Mouse (Mus musculus) layer of hippocampus, adult 2 months (tissue): Measurements from ENCODE around the gene Lif. TPM values are rescaled to one million over a fixed set of nuclear protein-coding genes. Genes with fewer than 3 reads are reported as not detected.

ENCODE experiments used
- DNase-seq, 2 experiments: peaks; one replicate each; pipeline ENCODE4 v3.0.0; 2022; ENCODE audit warnings: low spot score in 2 of 2
- H3K27ac ChIP-seq: fragments of 200-600 bp; 2 replicates; pipeline ENCODE4 v1.8.1; 2022
- H3K4me3 ChIP-seq: fragments of 200-600 bp; 2 replicates; pipeline ENCODE4 v1.8.1; 2022; ENCODE audit warnings: mild to moderate bottlenecking
- CTCF ChIP-seq: fragments of 200-600 bp; conservative IDR thresholded peaks from 2 replicates; pipeline ENCODE4 v1.8.1; 2022; ENCODE audit warnings: antibody characterized with exemption, mild to moderate bottlenecking, moderate library complexity
- long read RNA-seq, 2 experiments: library from polyadenylated mRNA; stranded (forward); transcript quantifications; one replicate each; pipeline ENCODE4 v2.0.0; 2021; ENCODE audit warnings: borderline mapping rate in 2 of 2
- total RNA-seq, 2 experiments: library from RNA; stranded (reverse); gene quantifications; 2 replicates each; pipeline ENCODE4 v1.2.3; 2021

Gene Lif
- total RNA-seq, result 1 to 10 TPM in 1 of 2 experiments, under 1 TPM in 1; 0.92 to 1.7 TPM
- long read RNA-seq, experiment 1, partial matches to known transcripts, result 2 of 2 reads
- long read RNA-seq, experiment 1, other reads (novel, unspliced or antisense), result 0 of 2 reads
- long read RNA-seq, experiment 2, result 0 reads

GRCm38 (mm10) chr11:4256846-4257607 is at the start of gene Lif:
Gene Lif (plus strand): TSS chr11:4257557.
- no peak for TF ChIP-seq CTCF
- no peak for DNase-seq
- Histone ChIP-seq H3K27ac (no peak within 1 kb of the TSS), H3K4me3 (no peak within 1 kb of the TSS)

GRCm38 (mm10) chr11:4207655-4208054 is 49.7 kb upstream of the Lif start:
- no peak for DNase-seq
- no peak overlapping the region for H3K4me3 ChIP-seq
- H3K27ac ChIP-seq, result no peak overlapping the region
- no peak for TF ChIP-seq CTCF

- H3K4me3 ChIP-seq, result no peak overlapping the region
- H3K27ac ChIP-seq, result no peak overlapping the region
- no peak for DNase-seq
- peak; percentile 69 for TF ChIP-seq CTCF
Measured at GRCm38 (mm10) chr11:4209556-4209955, 47.8 kb upstream of the Lif start.

- H3K4me3 ChIP-seq, result no peak overlapping the region
- TF ChIP-seq CTCF, result no peak
- no peak overlapping the region for H3K27ac ChIP-seq
- no peak for DNase-seq
Measured at GRCm38 (mm10) chr11:4210786-4211185, 46.6 kb upstream of the Lif start.

- no peak overlapping the region for H3K27ac ChIP-seq
- DNase-seq, result no peak
- no peak for TF ChIP-seq CTCF
- no peak overlapping the region for H3K4me3 ChIP-seq
Measured at GRCm38 (mm10) chr11:4213107-4213506, 44.2 kb upstream of the Lif start.

- no peak for DNase-seq
- H3K27ac ChIP-seq, result no peak overlapping the region
- no peak for TF ChIP-seq CTCF
Measured at GRCm38 (mm10) chr11:4214572-4214971, 42.8 kb upstream of the Lif start.

GRCm38 (mm10) chr11:4215061-4215460 is 42.3 kb upstream of the Lif start:
- no peak for TF ChIP-seq CTCF
- H3K27ac ChIP-seq, result no peak overlapping the region
- no peak overlapping the region for H3K4me3 ChIP-seq
- DNase-seq, result no peak

More at GRCm38 (mm10) chr11:4214572-4214971, 42.8 kb upstream of the Lif start:
- H3K4me3 ChIP-seq, result no peak overlapping the region

GRCm38 (mm10) chr11:4216248-4217000 is 40.9 kb upstream of the Lif start:
- Histone ChIP-seq H3K4me3 (no peak overlapping the region), H3K27ac (peak overlapping the region; percentile 78)
- no peak for TF ChIP-seq CTCF
- no peak for DNase-seq

GRCm38 (mm10) chr11:4217914-4218629 is 39.3 kb upstream of the Lif start, which contains the start of gene Castor1:
Gene Castor1 (plus strand): TSS chr11:4218225.
- peak; percentile 50 to 53 for DNase-seq
- TF ChIP-seq CTCF, result no peak
- peak within 1 kb of the TSS; percentile 59 for H3K4me3 ChIP-seq
- peak within 1 kb of the TSS; percentile 82 for H3K27ac ChIP-seq

- no peak for DNase-seq
- Histone ChIP-seq H3K27ac (peak overlapping the region; percentile 82), H3K4me3 (peak overlapping the region; percentile 59)
- TF ChIP-seq CTCF, result no peak
Measured at GRCm38 (mm10) chr11:4218637-4219036, 38.7 kb upstream of the Lif start.

- DNase-seq, result peak; percentile 73 to 77
- peak overlapping the region; percentile 59; the same call in 1 of the 2 replicates for H3K4me3 ChIP-seq
- TF ChIP-seq CTCF, result peak; percentile 92
- H3K27ac ChIP-seq, result peak overlapping the region; percentile 82
Measured at GRCm38 (mm10) chr11:4219317-4219751, 38.0 kb upstream of the Lif start.

- peak overlapping the region; percentile 82; the same call in 1 of the 2 replicates for H3K27ac ChIP-seq
- no peak for TF ChIP-seq CTCF
- no peak for DNase-seq
- H3K4me3 ChIP-seq, result no peak overlapping the region
Measured at GRCm38 (mm10) chr11:4219908-4220307, 37.4 kb upstream of the Lif start.
